Mouse (Mus musculus) limb, embryonic 14.5 days (tissue): Measurements from ENCODE around the gene Padi1. TPM values are rescaled to one million over a fixed set of nuclear protein-coding genes. Genes with fewer than 3 reads are reported as not detected.

Experiments used
- ATAC-seq: fragments of 200-750 bp; cut with Nextera tagmentation; 2 replicates; pipeline ENCODE4 v1.8.0; 2017; ENCODE audit warnings: low read depth, moderate number of reproducible peaks, moderate TSS enrichment; ENCODE audit not compliant: low FRiP score
- DNase-seq: peaks from one replicate; pipeline ENCODE4 v3.0.0-alpha.2; 2015; ENCODE audit warnings: low spot score
- H3K27ac ChIP-seq: fragments of 300-500 bp; sonication (generic); replicated peaks from 2 replicates; pipeline ENCODE4 v1.5.1; 2014; ENCODE audit warnings: low read depth, mild to moderate bottlenecking, low read length, moderate library complexity, mixed read lengths
- H3K27me3 ChIP-seq: fragments of 300-500 bp; sonication (generic); 2 replicates; pipeline ENCODE4 v1.6.1; 2014; ENCODE audit warnings: low read length, mixed read lengths; ENCODE audit not compliant: control insufficient read depth, insufficient read depth
- H3K36me3 ChIP-seq: fragments of 300-500 bp; sonication (generic); 2 replicates; pipeline ENCODE4 v1.6.1; 2014; ENCODE audit warnings: mild to moderate bottlenecking, low read length, moderate library complexity, mixed read lengths; ENCODE audit not compliant: control insufficient read depth, insufficient read depth
- H3K4me1 ChIP-seq: fragments of 300-500 bp; sonication (generic); 2 replicates; pipeline ENCODE4 v1.6.1; 2014; ENCODE audit warnings: antibody characterized with exemption, low read length, mixed read lengths; ENCODE audit not compliant: control insufficient read depth, insufficient read depth
- H3K4me2 ChIP-seq: fragments of 300-500 bp; sonication (generic); replicated peaks from 2 replicates; pipeline ENCODE4 v1.6.1; 2014; ENCODE audit warnings: low read depth, mild to moderate bottlenecking, low read length, moderate library complexity; ENCODE audit not compliant: severe bottlenecking
- H3K4me3 ChIP-seq: fragments of 300-500 bp; sonication (generic); replicated peaks from 2 replicates; pipeline ENCODE4 v1.5.1; 2014; ENCODE audit warnings: low read length
- H3K9ac ChIP-seq: fragments of 300-500 bp; sonication (generic); 2 replicates; pipeline ENCODE4 v1.6.1; 2014; ENCODE audit warnings: mild to moderate bottlenecking, low read depth, low read length, moderate library complexity; ENCODE audit not compliant: severe bottlenecking
- H3K9me3 ChIP-seq: fragments of 300-500 bp; sonication (generic); 2 replicates; pipeline ENCODE4 v1.6.1; 2016; ENCODE audit warnings: low read length; ENCODE audit not compliant: control insufficient read depth
- POLR2A ChIP-seq: fragments of 200-500 bp; IDR thresholded peaks from 2 replicates; pipeline ENCODE4 v1.8.0; 2012; ENCODE audit warnings: inconsistent platforms, mild to moderate bottlenecking, moderate library complexity, borderline replicate concordance; ENCODE audit not compliant: insufficient read depth, insufficient read length; ENCODE audit errors: extremely low read depth
- WGBS: fragments of 180-500 bp; shearing (Covaris S2); extraction: QIAGEN DNeasy Blood & Tissue Kit; methylation state at CpG from one replicate; pipeline ENCODE4 v1.1.7; 2014; 5-methylcytosine and 5-hydroxymethylcytosine counted together
- polyA plus RNA-seq, 2 experiments: library from polyadenylated mRNA; depleted of rRNA in 1 of 2; stranded (reverse) in 1 of 2; unstranded in 1 of 2; fragments of >200 nt; fragmentation: Nextera tagmentation in 1 of 2; extraction: Ambion mirVana in 1 of 2; gene quantifications; 2 replicates each; pipeline versions ENCODE4 v1.2.1 to v1.2.3; 2012 to 2014

The Padi1 gene
- polyA plus RNA-seq, 2 experiments, result 0.10 to 0.25 TPM

DNA sequence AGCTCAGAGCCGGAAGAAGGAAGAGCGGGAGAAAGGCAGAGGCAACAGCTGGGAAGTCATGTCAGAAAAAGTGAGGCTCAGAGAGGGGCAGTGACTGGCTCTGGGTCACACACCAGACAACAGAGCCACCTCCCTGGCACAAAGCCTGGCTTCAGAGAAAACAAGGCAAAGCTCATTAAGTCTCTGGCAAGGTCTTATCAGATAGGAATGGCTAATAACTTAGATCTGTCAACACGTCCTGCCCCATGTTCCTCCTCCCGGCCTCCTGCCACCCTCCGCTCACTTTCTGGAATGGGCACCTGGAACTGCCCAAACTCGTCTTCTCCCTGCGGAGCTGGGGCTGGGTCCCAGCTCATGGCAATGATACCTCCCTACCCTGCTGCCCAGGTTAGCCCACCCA is 12.2 kb upstream of the Padi1 start:
- Histone ChIP-seq H3K9ac (no peak overlapping the region), H3K4me2 (no peak overlapping the region), H3K27ac (no peak overlapping the region), H3K4me3 (no peak overlapping the region), H3K9me3 (no peaks in the 10 kb centered on the region), H3K36me3 (no peaks in the 10 kb centered on the region), H3K27me3 (no peaks in the 10 kb centered on the region), H3K4me1 (0 out of 2 replicates have a peak, but pooled peaks cover 2% of the 10 kb centered on the region)
- DNase-seq, result no peak
- no peak for TF ChIP-seq POLR2A
- 79% methylated on average over 7 of the region's 7 CpGs for WGBS
- no peak for ATAC-seq

DNA sequence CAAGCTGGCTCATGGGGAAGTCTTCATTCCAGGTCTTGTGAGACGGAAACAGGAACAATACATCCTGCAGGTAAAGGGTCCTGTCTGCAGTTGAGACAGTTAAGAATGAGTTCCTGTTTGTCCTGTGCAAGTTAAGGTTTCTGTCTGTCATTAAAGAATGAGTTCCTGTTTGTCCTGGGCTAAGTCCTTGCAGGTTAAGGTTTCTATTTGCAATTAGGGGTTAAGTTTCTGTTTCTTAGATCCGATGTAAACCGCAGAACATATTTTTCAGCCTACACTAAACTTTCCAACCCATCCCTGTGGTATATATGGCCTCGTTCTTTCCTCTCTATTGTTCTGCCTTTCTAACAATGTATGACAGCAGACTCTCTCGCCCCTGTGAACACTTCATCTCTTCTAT is 11.5 kb upstream of the Padi1 start:
- TF ChIP-seq POLR2A, result no peak
- ATAC-seq (no peak), DNase-seq (no peak)
- WGBS, result 79% methylated on average over 5 of the region's 5 CpGs
- Histone ChIP-seq H3K4me2 (no peak overlapping the region), H3K9ac (no peak overlapping the region), H3K4me1 (0 out of 2 replicates have a peak, but pooled peaks cover 1% of the 10 kb centered on the region), H3K36me3 (no peaks in the 10 kb centered on the region), H3K9me3 (no peaks in the 10 kb centered on the region), H3K27ac (no peak overlapping the region), H3K4me3 (no peak overlapping the region), H3K27me3 (no peaks in the 10 kb centered on the region)

DNA sequence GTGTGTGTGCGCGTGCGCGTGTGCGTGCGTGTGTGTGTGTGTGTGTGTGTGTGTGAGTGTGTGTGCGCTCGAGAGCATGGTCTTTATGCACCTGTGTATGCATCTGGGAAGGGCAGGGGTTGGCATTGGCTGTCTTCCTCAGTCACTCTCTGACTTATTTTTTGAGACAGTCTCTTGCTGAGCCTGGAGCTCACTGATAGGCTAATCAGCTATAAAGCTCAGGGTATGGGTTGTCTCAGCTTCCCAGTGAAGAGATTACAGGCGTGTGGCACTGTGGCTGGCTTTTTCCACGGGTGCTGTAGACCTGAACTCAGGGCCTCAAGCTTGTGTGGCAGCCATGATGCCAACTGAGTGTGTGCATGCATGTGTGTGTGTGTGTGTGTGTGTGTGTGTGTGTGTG is 9.6 kb upstream of the Padi1 start:
- no peak for ATAC-seq
- H3K27ac ChIP-seq, result no peak overlapping the region

GRCm38 (mm10) chr4:140854455-140854864 is 8.9 kb upstream of the Padi1 start:
- no peaks in the 10 kb centered on the region for H3K27me3 ChIP-seq
- H3K9ac ChIP-seq, result no peak overlapping the region
- H3K9me3 ChIP-seq, result no peaks in the 10 kb centered on the region
- no peak overlapping the region for H3K27ac ChIP-seq
- ATAC-seq, result no peak
- 63% methylated on average over 10 of the region's 10 CpGs for WGBS
- H3K36me3 ChIP-seq, result no peaks in the 10 kb centered on the region
- H3K4me3 ChIP-seq, result no peak overlapping the region
- H3K4me1 ChIP-seq, result no peaks in the 10 kb centered on the region
- TF ChIP-seq POLR2A, result no peak
- DNase-seq, result no peak
- no peak overlapping the region for H3K4me2 ChIP-seq

More for the DNA sequence above, 9.6 kb upstream of the Padi1 start:
- H3K4me2 ChIP-seq, result no peak overlapping the region
- no peak overlapping the region for H3K9ac ChIP-seq
- H3K4me3 ChIP-seq, result no peak overlapping the region
- no peaks in the 10 kb centered on the region for H3K27me3 ChIP-seq
- no peaks in the 10 kb centered on the region for H3K9me3 ChIP-seq
- no peak for DNase-seq
- no peaks in the 10 kb centered on the region for H3K4me1 ChIP-seq
- WGBS, result 85% methylated on average over 10 of the region's 10 CpGs
- TF ChIP-seq POLR2A, result no peak
- no peaks in the 10 kb centered on the region for H3K36me3 ChIP-seq

DNA sequence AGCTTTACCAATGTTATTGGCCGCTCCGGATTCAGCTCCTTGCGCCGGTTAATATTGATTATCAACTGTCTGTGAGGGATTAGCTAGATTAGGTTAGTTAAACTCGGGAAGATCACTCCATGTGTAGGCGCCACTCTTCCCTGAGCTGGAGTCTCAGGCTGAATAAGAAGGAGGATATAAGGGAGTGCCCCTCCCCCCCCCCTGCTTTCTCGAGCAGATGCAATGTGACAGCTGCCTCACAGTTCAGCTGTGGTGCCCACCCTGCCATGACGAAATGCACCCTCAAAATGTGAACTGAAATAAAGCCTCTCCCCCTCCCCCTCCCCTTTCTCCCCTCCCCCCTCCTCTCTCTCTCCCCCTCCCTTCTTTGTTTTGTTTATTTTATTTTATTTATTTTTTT is 8.0 kb upstream of the Padi1 start:
- ATAC-seq, result no peak
- Histone ChIP-seq H3K27ac (no peak overlapping the region), H3K9ac (no peak overlapping the region), H3K27me3 (no peaks in the 10 kb centered on the region), H3K36me3 (no peaks in the 10 kb centered on the region), H3K4me2 (no peak overlapping the region), H3K4me3 (no peak overlapping the region), H3K9me3 (no peaks in the 10 kb centered on the region), H3K4me1 (no peaks in the 10 kb centered on the region)
- DNase-seq, result no peak
- WGBS, result 65% methylated on average over 8 of the region's 8 CpGs
- TF ChIP-seq POLR2A, result no peak

- ATAC-seq (no peak), DNase-seq (no peak)
- Histone ChIP-seq H3K9ac (no peak overlapping the region), H3K4me1 (peaks cover 7% of the 10 kb centered on the region; the same call in 1 of the 2 replicates), H3K27ac (no peak overlapping the region), H3K4me2 (no peak overlapping the region), H3K36me3 (no peaks in the 10 kb centered on the region), H3K9me3 (no peaks in the 10 kb centered on the region), H3K27me3 (no peaks in the 10 kb centered on the region), H3K4me3 (no peak overlapping the region)
- 85% methylated on average over 11 of the region's 11 CpGs for WGBS
- no peak for TF ChIP-seq POLR2A
Measured at GRCm38 (mm10) chr4:140849310-140849709, 3.7 kb upstream of the Padi1 start.
